Comparison of ENCODE assay signal across 16 mouse cellular contexts in genomic region chr17:47730633-47731575, GRCm38 (mm10). TPM values are rescaled to one million over a fixed set of nuclear protein-coding genes. Genes with fewer than 3 reads are reported as not detected.
DNase-seq lines count a peak whose midpoint lies in the region; ATAC-seq and TF ChIP-seq lines count a peak whose summit lies in the region.
"Had no signal": no experiment of that assay in that cellular context is flagged by ENCODE, and none has a peak within 500 bp of the region (broad histone marks: within the 10 kb centered on the region; RNA-seq: fewer than 3 reads in every experiment).

No protein-coding gene starts in this region.

- peak; percentile 24 for DNase-seq in midbrain, embryonic 10.5 days (ENCODE audit: low spot score)
- no peak for DNase-seq in stomach, postnatal 0 days (ENCODE audit: low spot score)
- no peak for DNase-seq in urinary bladder, postnatal 10 days (ENCODE audit: low spot score)
- DNase-seq: adrenal gland, postnatal 14 days; retina, postnatal 1 day; thymus, adult 18-20 months had no signal

- no peak overlapping the region for H3K9ac ChIP-seq in intestine, embryonic 16.5 days (ENCODE audit: low read depth, low read length)
- no peak overlapping the region for H3K9ac ChIP-seq in intestine, embryonic 15.5 days
- H3K9ac ChIP-seq in midbrain, embryonic 16.5 days (ENCODE audit: low read depth, low read length), result no peak overlapping the region
- H3K9ac ChIP-seq in stomach, postnatal 0 days (ENCODE audit: low read length), result no peak overlapping the region
- H3K9ac ChIP-seq: embryonic facial prominence, embryonic 15.5 days; heart, embryonic 13.5 days had no signal

- no peak overlapping the region for H3K27ac ChIP-seq in intestine, embryonic 16.5 days (ENCODE audit: low read length)
- no peak overlapping the region for H3K27ac ChIP-seq in intestine, embryonic 15.5 days
- H3K27ac ChIP-seq in midbrain, embryonic 10.5 days (replicated peaks), result no peak overlapping the region; the same call in 1 of the 2 replicates
- no peak overlapping the region for H3K27ac ChIP-seq in midbrain, embryonic 16.5 days (ENCODE audit: low read length)
- H3K27ac ChIP-seq in bone marrow, adult 2 months (ENCODE audit: control insufficient read depth, insufficient read depth, low read depth, low read length, poor library complexity), result no peak overlapping the region
- no peak overlapping the region for H3K27ac ChIP-seq in stomach, postnatal 0 days (replicated peaks)
- H3K27ac ChIP-seq: embryonic facial prominence, embryonic 15.5 days; heart, embryonic 13.5 days; limb, embryonic 10.5 days; macrophage had no signal

- TF ChIP-seq CTCF in bone marrow, adult 2 months (IDR thresholded peaks at IDR 0.05; ENCODE audit: control insufficient read depth, insufficient read depth, low read length), result 0 out of 2 replicates have a peak, but pooled peaks have one; percentile 6
- peak; percentile 48 for TF ChIP-seq CTCF in stomach, postnatal 0 days (IDR thresholded peaks at IDR 0.05; ENCODE audit: low read depth)

- no peaks in the 10 kb centered on the region for H3K36me3 ChIP-seq in intestine, embryonic 16.5 days (ENCODE audit: control insufficient read depth, insufficient read depth, low read length)
- H3K36me3 ChIP-seq in intestine, embryonic 15.5 days, result no peaks in the 10 kb centered on the region
- no peaks in the 10 kb centered on the region for H3K36me3 ChIP-seq in midbrain, embryonic 10.5 days
- no peaks in the 10 kb centered on the region for H3K36me3 ChIP-seq in midbrain, embryonic 16.5 days (ENCODE audit: control insufficient read depth, insufficient read depth, low read length)
- H3K36me3 ChIP-seq in stomach, postnatal 0 days (ENCODE audit: control insufficient read depth, insufficient read depth, low read length), result no peaks in the 10 kb centered on the region
- H3K36me3 ChIP-seq: embryonic facial prominence, embryonic 15.5 days; heart, embryonic 13.5 days; limb, embryonic 10.5 days had no signal

- no peaks in the 10 kb centered on the region for H3K27me3 ChIP-seq in intestine, embryonic 16.5 days (replicated peaks; ENCODE audit: control insufficient read depth, insufficient read depth, low read length)
- no peaks in the 10 kb centered on the region for H3K27me3 ChIP-seq in intestine, embryonic 15.5 days (replicated peaks)
- peaks cover 9% of the 10 kb centered on the region; the same call in 1 of the 2 replicates for H3K27me3 ChIP-seq in midbrain, embryonic 10.5 days (ENCODE audit: low read depth, poor library complexity, severe bottlenecking)
- H3K27me3 ChIP-seq in midbrain, embryonic 16.5 days (ENCODE audit: control insufficient read depth, insufficient read depth, low read depth, low read length), result no peaks in the 10 kb centered on the region
- H3K27me3 ChIP-seq in stomach, postnatal 0 days (ENCODE audit: control insufficient read depth, insufficient read depth, low read length), result no peaks in the 10 kb centered on the region
- H3K27me3 ChIP-seq: embryonic facial prominence, embryonic 15.5 days had no signal

- no peak for TF ChIP-seq POLR2A in bone marrow, adult 2 months (IDR thresholded peaks at IDR 0.05; ENCODE audit: borderline replicate concordance, control insufficient read depth, low read depth, low read length)

- peak; percentile 5; the same call in 1 of the 2 replicates for ATAC-seq in intestine, embryonic 16.5 days
- ATAC-seq in intestine, embryonic 15.5 days, result no peak
- ATAC-seq in midbrain, embryonic 16.5 days, result no peak
- no peak for ATAC-seq in stomach, postnatal 0 days (ENCODE audit: low FRiP score, low TSS enrichment)
- ATAC-seq: forebrain, embryonic 14.5 days had no signal

- no peaks in the 10 kb centered on the region for H3K9me3 ChIP-seq in intestine, embryonic 16.5 days (ENCODE audit: control insufficient read depth, low read length)
- H3K9me3 ChIP-seq in intestine, embryonic 15.5 days, result no peaks in the 10 kb centered on the region
- H3K9me3 ChIP-seq in midbrain, embryonic 10.5 days (replicated peaks), result no peaks in the 10 kb centered on the region
- no peaks in the 10 kb centered on the region for H3K9me3 ChIP-seq in midbrain, embryonic 16.5 days (replicated peaks; ENCODE audit: control insufficient read depth, low read length, poor library complexity, severe bottlenecking)
- H3K9me3 ChIP-seq in stomach, postnatal 0 days (ENCODE audit: control insufficient read depth, low read length), result no peaks in the 10 kb centered on the region
- H3K9me3 ChIP-seq: embryonic facial prominence, embryonic 15.5 days; heart, embryonic 13.5 days; limb, embryonic 10.5 days had no signal

- no peak overlapping the region for H3K4me2 ChIP-seq in intestine, embryonic 16.5 days (ENCODE audit: low read depth, low read length)
- H3K4me2 ChIP-seq in intestine, embryonic 15.5 days (replicated peaks), result no peak overlapping the region
- no peak overlapping the region for H3K4me2 ChIP-seq in midbrain, embryonic 16.5 days (ENCODE audit: low read length)
- no peak overlapping the region for H3K4me2 ChIP-seq in stomach, postnatal 0 days (replicated peaks; ENCODE audit: low read depth)
- H3K4me2 ChIP-seq: embryonic facial prominence, embryonic 15.5 days; heart, embryonic 13.5 days had no signal

- H3K4me1 ChIP-seq in intestine, embryonic 16.5 days (ENCODE audit: control insufficient read depth, insufficient read depth, low read length), result no peaks in the 10 kb centered on the region
- peaks cover 5% of the 10 kb centered on the region; the same call in 1 of the 2 replicates for H3K4me1 ChIP-seq in intestine, embryonic 15.5 days (replicated peaks)
- peaks cover 28% of the 10 kb centered on the region for H3K4me1 ChIP-seq in midbrain, embryonic 10.5 days
- H3K4me1 ChIP-seq in midbrain, embryonic 16.5 days (ENCODE audit: control insufficient read depth, insufficient read depth, low read length), result no peaks in the 10 kb centered on the region
- no peaks in the 10 kb centered on the region for H3K4me1 ChIP-seq in bone marrow, adult 2 months (ENCODE audit: control insufficient read depth, insufficient read depth, low read length)
- H3K4me1 ChIP-seq in stomach, postnatal 0 days (replicated peaks; ENCODE audit: control insufficient read depth, insufficient read depth), result 0 out of 2 replicates have a peak, but pooled peaks cover 3% of the 10 kb centered on the region
- H3K4me1 ChIP-seq: embryonic facial prominence, embryonic 15.5 days; heart, embryonic 13.5 days; limb, embryonic 10.5 days had no signal

- WGBS in intestine, embryonic 16.5 days, result 51% methylated on average over 24 of the region's 24 CpGs
- 52% methylated on average over 24 of the region's 24 CpGs for WGBS in intestine, embryonic 15.5 days
- 45% methylated on average over 24 of the region's 24 CpGs for WGBS in midbrain, embryonic 10.5 days
- WGBS in midbrain, embryonic 16.5 days, result 49% methylated on average over 24 of the region's 24 CpGs
- WGBS in bone marrow, adult 2 months, result 77% methylated on average over 24 of the region's 24 CpGs
- WGBS in stomach, postnatal 0 days, result 50% methylated on average over 24 of the region's 24 CpGs

- no peak overlapping the region for H3K4me3 ChIP-seq in intestine, embryonic 16.5 days (ENCODE audit: low read length)
- no peak overlapping the region for H3K4me3 ChIP-seq in intestine, embryonic 15.5 days (replicated peaks)
- H3K4me3 ChIP-seq in midbrain, embryonic 10.5 days, result no peak overlapping the region
- no peak overlapping the region for H3K4me3 ChIP-seq in midbrain, embryonic 16.5 days (ENCODE audit: low read depth, low read length)
- H3K4me3 ChIP-seq in bone marrow, adult 2 months (replicated peaks; ENCODE audit: control insufficient read depth, low read depth, low read length), result no peak overlapping the region
- H3K4me3 ChIP-seq in stomach, postnatal 0 days (ENCODE audit: low read depth, low read length), result no peak overlapping the region
- H3K4me3 ChIP-seq: embryonic facial prominence, embryonic 15.5 days; heart, embryonic 13.5 days; limb, embryonic 10.5 days had no signal

- no peak for TF ChIP-seq EP300 in stomach, postnatal 0 days (optimal IDR thresholded peaks at IDR 0.05)

RNA-seq across cellular contexts. Expression of gene Pgc, which starts 4.3 kb away (rescaled TPM):
- 0.28 and 0.68 TPM in 2 replicates for polyA plus RNA-seq in intestine, embryonic 16.5 days (2015; fragmentation: Nextera tagmentation; extraction: Ambion mirVana)
- polyA plus RNA-seq in intestine, embryonic 15.5 days (2015; fragmentation: Nextera tagmentation; extraction: Ambion mirVana), result 0.93 and 0.99 TPM in 2 replicates
- 0.19 TPM in 1 of 2 replicates, not detected in the other for polyA plus RNA-seq in midbrain, embryonic 10.5 days (2016; fragmentation: Nextera tagmentation; extraction: Ambion mirVana)
- 0.13 TPM in 1 of 2 replicates, not detected in the other for polyA plus RNA-seq in midbrain, embryonic 16.5 days (2015; fragmentation: Nextera tagmentation; extraction: Ambion mirVana)
- polyA plus RNA-seq in bone marrow, adult 2 months (2011; ENCODE audit: insufficient read depth, insufficient read length, low replicate concordance, missing spikeins), result 1.1 TPM in 1 of 2 replicates, not detected in the other
- polyA plus RNA-seq in stomach, postnatal 0 days (2015; fragmentation: Nextera tagmentation; extraction: Ambion mirVana), result 1,647 and 1,784 TPM in 2 replicates
- polyA plus RNA-seq: forebrain, embryonic 14.5 days; limb, embryonic 10.5 days; macrophage; neural tube, embryonic 14.5 days had no signal

RNA-seq across cellular contexts. Expression of gene Tfeb, which starts 5.9 kb away (rescaled TPM):
- 30.7 and 37.8 TPM in 2 replicates for polyA plus RNA-seq in intestine, embryonic 16.5 days (2015; fragmentation: Nextera tagmentation; extraction: Ambion mirVana)
- 22.4 and 22.8 TPM in 2 replicates for polyA plus RNA-seq in intestine, embryonic 15.5 days (2015; fragmentation: Nextera tagmentation; extraction: Ambion mirVana)
- 1.9 and 2.3 TPM in 2 replicates for polyA plus RNA-seq in midbrain, embryonic 10.5 days (2016; fragmentation: Nextera tagmentation; extraction: Ambion mirVana)
- polyA plus RNA-seq in midbrain, embryonic 16.5 days (2015; fragmentation: Nextera tagmentation; extraction: Ambion mirVana), result 2.9 and 3.0 TPM in 2 replicates
- polyA plus RNA-seq in bone marrow, adult 2 months (2011; ENCODE audit: insufficient read depth, insufficient read length, low replicate concordance, missing spikeins), result 22.6 and 43.7 TPM in 2 replicates
- 10.4 and 13.8 TPM in 2 replicates for polyA plus RNA-seq in stomach, postnatal 0 days (2015; fragmentation: Nextera tagmentation; extraction: Ambion mirVana)

RNA-seq across cellular contexts. Expression of gene Prickle4, which starts 36.4 kb away (rescaled TPM):
- polyA plus RNA-seq in intestine, embryonic 16.5 days (2015; fragmentation: Nextera tagmentation; extraction: Ambion mirVana), result 0.69 and 1.8 TPM in 2 replicates
- 0.40 and 0.52 TPM in 2 replicates for polyA plus RNA-seq in intestine, embryonic 15.5 days (2015; fragmentation: Nextera tagmentation; extraction: Ambion mirVana)
- 0.35 and 0.44 TPM in 2 replicates for polyA plus RNA-seq in midbrain, embryonic 10.5 days (2016; fragmentation: Nextera tagmentation; extraction: Ambion mirVana)
- polyA plus RNA-seq in midbrain, embryonic 16.5 days (2015; fragmentation: Nextera tagmentation; extraction: Ambion mirVana), result 0.77 and 2.4 TPM in 2 replicates
- not detected in 2 replicates for polyA plus RNA-seq in bone marrow, adult 2 months (2011; ENCODE audit: insufficient read depth, insufficient read length, low replicate concordance, missing spikeins)
- polyA plus RNA-seq in stomach, postnatal 0 days (2015; fragmentation: Nextera tagmentation; extraction: Ambion mirVana), result 0.19 and 0.51 TPM in 2 replicates

RNA-seq across cellular contexts. Expression of gene Gm21981, which starts 36.6 kb away (rescaled TPM):
- 0.16 and 0.26 TPM in 2 replicates for polyA plus RNA-seq in intestine, embryonic 16.5 days (2015; fragmentation: Nextera tagmentation; extraction: Ambion mirVana)
- 0.18 and 0.24 TPM in 2 replicates for polyA plus RNA-seq in intestine, embryonic 15.5 days (2015; fragmentation: Nextera tagmentation; extraction: Ambion mirVana)
- 0.44 and 0.48 TPM in 2 replicates for polyA plus RNA-seq in midbrain, embryonic 10.5 days (2016; fragmentation: Nextera tagmentation; extraction: Ambion mirVana)
- polyA plus RNA-seq in midbrain, embryonic 16.5 days (2015; fragmentation: Nextera tagmentation; extraction: Ambion mirVana), result 0.88 and 0.92 TPM in 2 replicates
- not detected in 2 replicates for polyA plus RNA-seq in bone marrow, adult 2 months (2011; ENCODE audit: insufficient read depth, insufficient read length, low replicate concordance, missing spikeins)
- 0.16 TPM in 1 of 2 replicates, not detected in the other for polyA plus RNA-seq in stomach, postnatal 0 days (2015; fragmentation: Nextera tagmentation; extraction: Ambion mirVana)

RNA-seq across cellular contexts. Expression of gene Frs3, which starts 42.1 kb away (rescaled TPM):
- 3.2 and 4.4 TPM in 2 replicates for polyA plus RNA-seq in intestine, embryonic 16.5 days (2015; fragmentation: Nextera tagmentation; extraction: Ambion mirVana)
- polyA plus RNA-seq in intestine, embryonic 15.5 days (2015; fragmentation: Nextera tagmentation; extraction: Ambion mirVana), result 4.8 and 5.5 TPM in 2 replicates
- polyA plus RNA-seq in midbrain, embryonic 10.5 days (2016; fragmentation: Nextera tagmentation; extraction: Ambion mirVana), result 10.3 and 13.6 TPM in 2 replicates
- polyA plus RNA-seq in midbrain, embryonic 16.5 days (2015; fragmentation: Nextera tagmentation; extraction: Ambion mirVana), result 46.0 and 54.1 TPM in 2 replicates
- polyA plus RNA-seq in bone marrow, adult 2 months (2011; ENCODE audit: insufficient read depth, insufficient read length, low replicate concordance, missing spikeins), result not detected in 2 replicates
- polyA plus RNA-seq in stomach, postnatal 0 days (2015; fragmentation: Nextera tagmentation; extraction: Ambion mirVana), result 2.3 and 2.7 TPM in 2 replicates

Comparison
In these comparisons a context has a peak if more than half of its experiments do, and no peak if none do; other contexts are left out.
1. RNA of gene Pgc, which starts 4.3 kb away (polyA plus RNA-seq): 1,647 to 1,784 TPM in stomach, postnatal 0 days; 1.1 TPM in bone marrow, adult 2 months, 0.93 to 0.99 TPM in intestine, embryonic 15.5 days, 0.28 to 0.68 TPM in intestine, embryonic 16.5 days, 0.19 TPM in midbrain, embryonic 10.5 days and 0.13 TPM in midbrain, embryonic 16.5 days; every median in the first group is over 100 times any median in the second.